Mouse (Mus musculus): ENCODE measurements around the gene Gm44973.

- TF ChIP-seq CTCF (IDR thresholded peaks at IDR 0.05) = no peak
- TF ChIP-seq POLR2A (IDR thresholded peaks at IDR 0.05; ENCODE audit: insufficient read depth, low read depth, low read length) = peak; percentile 34; the same call in 1 of the 2 replicates
Observed at GRCm38 (mm10) chr7:4996003-4996895, 19.0 kb upstream of the Gm44973 start, which contains the start of gene Zfp579.
